Mouse (Mus musculus) heart, embryonic 15.5 days (tissue): ENCODE measurements around the gene Vmn1r103. TPM values are rescaled to one million over a fixed set of nuclear protein-coding genes. Genes with fewer than 3 reads are reported as not detected.
"Not testable (repeated sequence)": the region's sequence is repeated elsewhere in the genome, so short reads cannot be mapped to it uniquely, and the experiment has no call there.

Experiments used
- ATAC-seq: fragments of 200-750 bp; cut with Nextera tagmentation; replicated peaks from 2 replicates; pipeline ENCODE4 v1.8.0; 2017; ENCODE audit warnings: low read depth, moderate TSS enrichment; ENCODE audit not compliant: insufficient number of reproducible peaks, insufficient read depth, low FRiP score
- H3K27ac ChIP-seq: fragments of 300-500 bp; sonication (generic); 2 replicates; pipeline ENCODE4 v1.5.1; 2015; ENCODE audit warnings: mild to moderate bottlenecking, inconsistent platforms
- H3K27me3 ChIP-seq: fragments of 300-500 bp; sonication (generic); 2 replicates; pipeline ENCODE4 v1.6.1; 2015; ENCODE audit warnings: inconsistent platforms
- H3K36me3 ChIP-seq: fragments of 300-500 bp; sonication (generic); 2 replicates; pipeline ENCODE4 v1.6.1; 2015; ENCODE audit warnings: mild to moderate bottlenecking, inconsistent platforms
- H3K4me1 ChIP-seq: fragments of 300-500 bp; sonication (generic); replicated peaks from 2 replicates; pipeline ENCODE4 v1.6.1; 2015; ENCODE audit warnings: inconsistent platforms
- H3K4me2 ChIP-seq: fragments of 300-500 bp; sonication (generic); 2 replicates; pipeline ENCODE4 v1.6.1; 2015; ENCODE audit warnings: inconsistent platforms, mild to moderate bottlenecking, moderate library complexity
- H3K4me3 ChIP-seq: fragments of 300-500 bp; sonication (generic); 2 replicates; pipeline ENCODE4 v1.5.1; 2015; ENCODE audit warnings: mild to moderate bottlenecking, inconsistent platforms
- H3K9ac ChIP-seq: fragments of 300-500 bp; sonication (generic); 2 replicates; pipeline ENCODE4 v1.6.1; 2015; ENCODE audit warnings: mild to moderate bottlenecking, inconsistent platforms
- H3K9me3 ChIP-seq: fragments of 300-500 bp; sonication (generic); replicated peaks from 2 replicates; pipeline ENCODE4 v1.6.1; 2016; ENCODE audit warnings: inconsistent platforms
- WGBS: fragments of 180-500 bp; shearing (Covaris S2); methylation state at CpG from one replicate; pipeline ENCODE4 v1.1.7; 2015; ENCODE audit warnings: mixed read lengths; 5-methylcytosine and 5-hydroxymethylcytosine counted together
- polyA plus RNA-seq: library from polyadenylated mRNA; unstranded; fragments of >200 nt; fragmentation: Nextera tagmentation; extraction: Ambion mirVana; gene quantifications from 2 replicates; pipeline ENCODE4 v1.2.1, GENCODE M21; 2015

The Vmn1r103 gene
- polyA plus RNA-seq = not detected in 2 replicates

DNA sequence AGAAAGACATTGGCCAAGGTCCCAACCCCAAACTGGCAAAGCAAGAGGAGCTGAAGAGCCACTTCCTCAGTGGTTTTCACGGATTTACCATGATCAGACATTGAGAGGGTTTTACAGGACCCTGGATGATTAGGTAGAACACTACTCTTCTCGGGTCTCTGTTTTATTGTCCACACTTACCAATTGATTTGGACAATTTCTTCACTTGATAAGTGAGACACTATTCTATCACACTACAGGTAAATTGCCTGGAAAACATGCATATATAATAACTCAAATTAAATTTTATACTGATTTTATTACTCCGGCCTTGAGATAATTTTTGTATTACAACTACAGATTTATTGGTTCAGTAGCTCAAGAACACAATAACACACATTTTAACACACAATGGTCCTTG is at the start of gene Vmn1r103:
Vmn1r103 (minus strand) TSS at position 101 of the 400 bp plus-strand sequence.
- no CpG with 5 or more reads among the region's 3 CpGs for WGBS
- H3K27ac ChIP-seq, H3K36me3 ChIP-seq, H3K4me2 ChIP-seq, ATAC-seq, H3K4me1 ChIP-seq, H3K27me3 ChIP-seq, H3K9me3 ChIP-seq, H3K4me3 ChIP-seq, H3K9ac ChIP-seq: not testable (repeated sequence)

GRCm38 (mm10) chr7:20545657-20546056 is 35.3 kb upstream of the Vmn1r103 start, which contains the start of gene Gm5726:
TSS of gene Gm5726 (minus strand) at chr7:20545757.
- not testable (repeated sequence) for ATAC-seq, H3K27ac ChIP-seq, H3K36me3 ChIP-seq, H3K9me3 ChIP-seq, H3K4me3 ChIP-seq, H3K27me3 ChIP-seq, H3K9ac ChIP-seq, H3K4me1 ChIP-seq, H3K4me2 ChIP-seq
- no CpG with 5 or more reads among the region's 1 CpGs for WGBS

- H3K4me1 ChIP-seq, ATAC-seq, H3K9ac ChIP-seq, H3K27me3 ChIP-seq, H3K4me2 ChIP-seq, H3K4me3 ChIP-seq, H3K27ac ChIP-seq, H3K9me3 ChIP-seq, H3K36me3 ChIP-seq: not testable (repeated sequence)
- no CpG with 5 or more reads among the region's 3 CpGs for WGBS
Observed at GRCm38 (mm10) chr7:20533537-20533936, 23.2 kb upstream of the Vmn1r103 start, which contains the start of gene Vmn1r104. TSS of gene Vmn1r104 (plus strand) at chr7:20533837.

- not testable (repeated sequence) for ATAC-seq, H3K9me3 ChIP-seq, H3K27me3 ChIP-seq, H3K4me3 ChIP-seq, H3K27ac ChIP-seq, H3K4me1 ChIP-seq, H3K9ac ChIP-seq, H3K4me2 ChIP-seq, H3K36me3 ChIP-seq
- WGBS = no CpG with 5 or more reads among the region's 5 CpGs
Observed at GRCm38 (mm10) chr7:20474825-20475224, 35.5 kb downstream of the Vmn1r103 start, which contains the start of gene Gm10670. TSS of gene Gm10670 (minus strand) at chr7:20474925.

Other genes with a start within 250 kb of the Vmn1r103 start
- gene Gm5890, start 247.7 kb downstream of the Vmn1r103 start, polyA plus RNA-seq = not detected in 2 replicates
- not detected in 2 replicates for gene Gm4133, start 176.5 kb downstream of the Vmn1r103 start, polyA plus RNA-seq
- gene Gm5728, start 135.1 kb downstream of the Vmn1r103 start, polyA plus RNA-seq = not detected in 2 replicates
- not detected in 2 replicates for gene Vmn1r100, start 92.6 kb downstream of the Vmn1r103 start, polyA plus RNA-seq
- gene Vmn1r101, start 67.9 kb downstream of the Vmn1r103 start, polyA plus RNA-seq = not detected in 2 replicates
- not detected in 2 replicates for gene Gm10670, start 35.6 kb downstream of the Vmn1r103 start, polyA plus RNA-seq
- gene Vmn1r104, start 23.3 kb upstream of the Vmn1r103 start, polyA plus RNA-seq = not detected in 2 replicates
- gene Gm5726, start 35.2 kb upstream of the Vmn1r103 start, polyA plus RNA-seq = not detected in 2 replicates
- not detected in 2 replicates for gene Gm4141, start 65.7 kb upstream of the Vmn1r103 start, polyA plus RNA-seq
- gene Gm4513, start 88.5 kb upstream of the Vmn1r103 start, polyA plus RNA-seq = not detected in 2 replicates
- gene Vmn1r107, start 158.4 kb upstream of the Vmn1r103 start, polyA plus RNA-seq = not detected in 2 replicates
- not detected in 2 replicates for gene Vmn1r111, start 192.7 kb upstream of the Vmn1r103 start, polyA plus RNA-seq
- not detected in 2 replicates for gene Gm10668, start 220.1 kb upstream of the Vmn1r103 start, polyA plus RNA-seq